Mouse (Mus musculus) embryo, embryonic 10.5 days (tissue): ENCODE data around the gene Hnrnpll.

Experiments
- DNase-seq: peaks from one replicate; pipeline ENCODE4 v3.0.0-alpha.2; 2015; ENCODE audit warnings: low spot score

Hnrnpll gene

GRCm38 (mm10) chr17:79999631-80000030 lies 62.5 kb downstream of the Hnrnpll start:
- no peak for DNase-seq

GRCm38 (mm10) chr17:79998986-79999385 lies 63.1 kb downstream of the Hnrnpll start:
- no peak for DNase-seq

GRCm38 (mm10) chr17:79995091-79995691 lies 66.9 kb downstream of the Hnrnpll start:
- no peak for DNase-seq

- DNase-seq = no peak
Measured at GRCm38 (mm10) chr17:79992114-79992513, 70.0 kb downstream of the Hnrnpll start.

- DNase-seq = no peak
Measured at GRCm38 (mm10) chr17:79991166-79991958, 70.8 kb downstream of the Hnrnpll start.

- DNase-seq = no peak
Measured at GRCm38 (mm10) chr17:79990161-79990560, 72.0 kb downstream of the Hnrnpll start.

GRCm38 (mm10) chr17:79984450-79984849 lies 77.7 kb downstream of the Hnrnpll start:
- no peak for DNase-seq

GRCm38 (mm10) chr17:79982955-79983529 lies 79.1 kb downstream of the Hnrnpll start:
- no peak for DNase-seq

GRCm38 (mm10) chr17:79982548-79982947 lies 79.6 kb downstream of the Hnrnpll start:
- no peak for DNase-seq

- no peak for DNase-seq
Measured at GRCm38 (mm10) chr17:79981758-79982481, 80.2 kb downstream of the Hnrnpll start.

- no peak for DNase-seq
Measured at GRCm38 (mm10) chr17:79981348-79981747, 80.8 kb downstream of the Hnrnpll start.

GRCm38 (mm10) chr17:79980421-79981120 lies 81.6 kb downstream of the Hnrnpll start:
- no peak for DNase-seq
